8 mouse cellular contexts compared by ENCODE assay signal in genomic region chr12:8495881-8496678, GRCm38 (mm10). TPM values are rescaled to one million over a fixed set of nuclear protein-coding genes. Genes with fewer than 3 reads are reported as not detected.
DNase-seq lines count a peak whose midpoint lies in the region; ATAC-seq and TF ChIP-seq lines count a peak whose summit lies in the region.

No protein-coding gene starts in this region.

- H3K36me3 ChIP-seq in forebrain, embryonic 13.5 days (ENCODE audit: poor library complexity, severe bottlenecking): no peaks in the 10 kb centered on the region
- no peaks in the 10 kb centered on the region for H3K36me3 ChIP-seq in lung, postnatal 0 days (ENCODE audit: insufficient read depth, low read length)

- H3K4me3 ChIP-seq in forebrain, embryonic 13.5 days: 0 out of 2 replicates have a peak overlapping the region, but pooled peaks have one; percentile 7
- H3K4me3 ChIP-seq in lung, postnatal 0 days (ENCODE audit: low read depth, low read length): peak overlapping the region; percentile 98

- H3K9me3 ChIP-seq in forebrain, embryonic 13.5 days (replicated peaks): no peaks in the 10 kb centered on the region
- H3K9me3 ChIP-seq in lung, postnatal 0 days (ENCODE audit: low read length): no peaks in the 10 kb centered on the region

- H3K27me3 ChIP-seq in forebrain, embryonic 13.5 days: no peaks in the 10 kb centered on the region
- no peaks in the 10 kb centered on the region for H3K27me3 ChIP-seq in lung, postnatal 0 days (replicated peaks; ENCODE audit: insufficient read depth, low read length)

- no peak for ATAC-seq in forebrain, embryonic 13.5 days
- ATAC-seq in lung, postnatal 0 days: no peak

- WGBS in forebrain, embryonic 13.5 days: 32% methylated on average over 15 of the region's 15 CpGs
- 3% methylated on average over 15 of the region's 15 CpGs for WGBS in lung, postnatal 0 days

- TF ChIP-seq CTCF in lung, postnatal 0 days (IDR thresholded peaks at IDR 0.05): no peak

- no peak overlapping the region; the same call in 1 of the 2 replicates for H3K9ac ChIP-seq in forebrain, embryonic 13.5 days
- H3K9ac ChIP-seq in lung, postnatal 0 days (replicated peaks; ENCODE audit: low read depth): peak overlapping the region; percentile 56; the same call in 1 of the 2 replicates

- peak overlapping the region; percentile 31 for H3K27ac ChIP-seq in forebrain, embryonic 13.5 days
- H3K27ac ChIP-seq in lung, postnatal 0 days (ENCODE audit: low read length): peak overlapping the region; percentile 100

- peak; percentile 53; the same call in 1 of the 2 replicates for TF ChIP-seq EP300 in lung, postnatal 0 days (IDR thresholded peaks at IDR 0.05)

- DNase-seq in NIH3T3 (ENCODE audit: low read depth): peak; percentile 50
- DNase-seq in adrenal gland, postnatal 10 days: peak; percentile 72
- DNase-seq in heart, postnatal 4 days: peak; percentile 68
- DNase-seq in layer of hippocampus, adult 8-10 months (ENCODE audit: low spot score in 2 of 2): peak; percentile 57 to 59
- DNase-seq in lung, postnatal 0 days (ENCODE audit: low spot score): peak; percentile 80
- DNase-seq in right cerebral cortex, postnatal 4 days: peak; percentile 28
- no peak for DNase-seq in spleen, adult 12 weeks (ENCODE audit: low spot score)

- peak overlapping the region; percentile 73 for H3K4me2 ChIP-seq in forebrain, embryonic 13.5 days
- H3K4me2 ChIP-seq in lung, postnatal 0 days (replicated peaks; ENCODE audit: low read depth, low read length): peak overlapping the region; percentile 78

- H3K4me1 ChIP-seq in forebrain, embryonic 13.5 days: peaks cover 39% of the 10 kb centered on the region
- peaks cover 10% of the 10 kb centered on the region; the same call in 1 of the 2 replicates for H3K4me1 ChIP-seq in lung, postnatal 0 days (ENCODE audit: insufficient read depth, low read depth, low read length)

RNA-seq across cellular contexts. Expression of gene Rhob, which starts 3.7 kb away (rescaled TPM):
- 100 to 1,000 TPM; 177 to 223 TPM for total RNA-seq in adrenal gland, postnatal 10 days (2021)
- 40.4 and 42.3 TPM in 2 replicates for polyA plus RNA-seq in forebrain, embryonic 13.5 days (2015; fragmentation: Nextera tagmentation; extraction: Ambion mirVana)
- 100 to 1,000 TPM; 124 to 128 TPM for total RNA-seq in heart, postnatal 4 days (2021)
- total RNA-seq in layer of hippocampus, adult 8-10 months (2022): 100 to 1,000 TPM; 285 to 368 (median 321) TPM
- polyA plus RNA-seq in lung, postnatal 0 days (2015; fragmentation: Nextera tagmentation; extraction: Ambion mirVana): 77.6 and 77.9 TPM in 2 replicates
